Mouse (Mus musculus): ENCODE data around the gene Elovl4. TPM values are rescaled to one million over a fixed set of nuclear protein-coding genes. Genes with fewer than 3 reads are reported as not detected.

Gene Elovl4
- polyA plus RNA-seq, 1 experiment = 3.0 TPM

GRCm38 (mm10) chr9:83829896-83830295 lies 23.8 kb upstream of the Elovl4 start:
- WGBS = 42% methylated on average over 5 of the region's 5 CpGs
- Histone ChIP-seq H3K4me1 (replicated peaks; ENCODE audit: control insufficient read depth, insufficient read depth, low read length) (peaks cover 7% of the 10 kb centered on the region; the same call in 1 of the 2 replicates), H3K27me3 (ENCODE audit: control insufficient read depth, insufficient read depth, low read length) (no peaks in the 10 kb centered on the region), H3K27ac (ENCODE audit: control insufficient read depth, insufficient read depth, low read length) (no peak overlapping the region), H3K4me3 (ENCODE audit: control insufficient read depth, insufficient read depth, low read length) (no peak overlapping the region), H3K36me3 (ENCODE audit: control insufficient read depth, insufficient read depth, low read length) (no peaks in the 10 kb centered on the region)
- TF ChIP-seq CTCF (IDR thresholded peaks at IDR 0.05; ENCODE audit: borderline replicate concordance, control insufficient read depth, extremely low read depth, insufficient read depth, low read length, poor library complexity) = no peak
- no peak for TF ChIP-seq POLR2A (IDR thresholded peaks at IDR 0.05; ENCODE audit: control insufficient read depth, extremely low read depth, insufficient read depth, low read length, poor library complexity)
- peak; percentile 6 for DNase-seq

GRCm38 (mm10) chr9:83822925-83823324 lies 16.8 kb upstream of the Elovl4 start:
- no peaks in the 10 kb centered on the region for H3K36me3 ChIP-seq (ENCODE audit: control insufficient read depth, insufficient read depth, low read length)
- TF ChIP-seq CTCF (IDR thresholded peaks at IDR 0.05; ENCODE audit: borderline replicate concordance, control insufficient read depth, extremely low read depth, insufficient read depth, low read length, poor library complexity) (no peak), POLR2A (IDR thresholded peaks at IDR 0.05; ENCODE audit: control insufficient read depth, extremely low read depth, insufficient read depth, low read length, poor library complexity) (no peak)
- H3K27ac ChIP-seq (ENCODE audit: control insufficient read depth, insufficient read depth, low read length) = no peak overlapping the region
- H3K4me1 ChIP-seq (replicated peaks; ENCODE audit: control insufficient read depth, insufficient read depth, low read length) = no peaks in the 10 kb centered on the region
- 75% methylated on average over 5 of the region's 5 CpGs for WGBS
- H3K4me3 ChIP-seq (ENCODE audit: control insufficient read depth, insufficient read depth, low read length) = no peak overlapping the region
- no peaks in the 10 kb centered on the region for H3K27me3 ChIP-seq (ENCODE audit: control insufficient read depth, insufficient read depth, low read length)
- DNase-seq = no peak

- Histone ChIP-seq H3K4me1 (replicated peaks; ENCODE audit: control insufficient read depth, insufficient read depth, low read length) (no peaks in the 10 kb centered on the region), H3K36me3 (ENCODE audit: control insufficient read depth, insufficient read depth, low read length) (no peaks in the 10 kb centered on the region), H3K27me3 (ENCODE audit: control insufficient read depth, insufficient read depth, low read length) (no peaks in the 10 kb centered on the region), H3K4me3 (ENCODE audit: control insufficient read depth, insufficient read depth, low read length) (no peak overlapping the region), H3K27ac (ENCODE audit: control insufficient read depth, insufficient read depth, low read length) (no peak overlapping the region)
- TF ChIP-seq POLR2A (IDR thresholded peaks at IDR 0.05; ENCODE audit: control insufficient read depth, extremely low read depth, insufficient read depth, low read length, poor library complexity) (no peak), CTCF (IDR thresholded peaks at IDR 0.05; ENCODE audit: borderline replicate concordance, control insufficient read depth, extremely low read depth, insufficient read depth, low read length, poor library complexity) (no peak)
- no peak for DNase-seq
- WGBS = 94% methylated on average over 2 of the region's 2 CpGs
Measured at GRCm38 (mm10) chr9:83820976-83821375, 14.9 kb upstream of the Elovl4 start.

- H3K4me3 ChIP-seq (ENCODE audit: control insufficient read depth, insufficient read depth, low read length) = no peak overlapping the region
- H3K4me1 ChIP-seq (replicated peaks; ENCODE audit: control insufficient read depth, insufficient read depth, low read length) = no peaks in the 10 kb centered on the region
- H3K27ac ChIP-seq (ENCODE audit: control insufficient read depth, insufficient read depth, low read length) = no peak overlapping the region
- 91% methylated on average over 7 of the region's 7 CpGs for WGBS
- no peaks in the 10 kb centered on the region for H3K36me3 ChIP-seq (ENCODE audit: control insufficient read depth, insufficient read depth, low read length)
- no peak for TF ChIP-seq CTCF (IDR thresholded peaks at IDR 0.05; ENCODE audit: borderline replicate concordance, control insufficient read depth, extremely low read depth, insufficient read depth, low read length, poor library complexity)
- no peak for TF ChIP-seq POLR2A (IDR thresholded peaks at IDR 0.05; ENCODE audit: control insufficient read depth, extremely low read depth, insufficient read depth, low read length, poor library complexity)
- H3K27me3 ChIP-seq (ENCODE audit: control insufficient read depth, insufficient read depth, low read length) = no peaks in the 10 kb centered on the region
- DNase-seq = no peak
Measured at GRCm38 (mm10) chr9:83819188-83819587, 13.1 kb upstream of the Elovl4 start.

GRCm38 (mm10) chr9:83807562-83807961 lies 1.5 kb upstream of the Elovl4 start:
- Histone ChIP-seq H3K4me3 (ENCODE audit: control insufficient read depth, insufficient read depth, low read length) (no peak overlapping the region), H3K27me3 (ENCODE audit: control insufficient read depth, insufficient read depth, low read length) (peaks cover 10% of the 10 kb centered on the region; the same call in 1 of the 2 replicates), H3K4me1 (replicated peaks; ENCODE audit: control insufficient read depth, insufficient read depth, low read length) (peaks cover 10% of the 10 kb centered on the region), H3K36me3 (ENCODE audit: control insufficient read depth, insufficient read depth, low read length) (no peaks in the 10 kb centered on the region), H3K27ac (ENCODE audit: control insufficient read depth, insufficient read depth, low read length) (no peak overlapping the region)
- TF ChIP-seq POLR2A (IDR thresholded peaks at IDR 0.05; ENCODE audit: control insufficient read depth, extremely low read depth, insufficient read depth, low read length, poor library complexity) (no peak), CTCF (IDR thresholded peaks at IDR 0.05; ENCODE audit: borderline replicate concordance, control insufficient read depth, extremely low read depth, insufficient read depth, low read length, poor library complexity) (no peak)
- peak; percentile 45 for DNase-seq
- WGBS = 5% methylated on average over 2 of the region's 2 CpGs

GRCm38 (mm10) chr9:83805164-83805976 lies 707 bp downstream of the Elovl4 start:
- 3% methylated on average over 37 of the region's 37 CpGs for WGBS
- no peak for DNase-seq
- peaks cover 10% of the 10 kb centered on the region for H3K4me1 ChIP-seq (replicated peaks; ENCODE audit: control insufficient read depth, insufficient read depth, low read length)
- H3K36me3 ChIP-seq (ENCODE audit: control insufficient read depth, insufficient read depth, low read length) = no peaks in the 10 kb centered on the region
- peaks cover 10% of the 10 kb centered on the region; the same call in 1 of the 2 replicates for H3K27me3 ChIP-seq (ENCODE audit: control insufficient read depth, insufficient read depth, low read length)
- peak overlapping the region; percentile 35 for H3K4me3 ChIP-seq (ENCODE audit: control insufficient read depth, insufficient read depth, low read length)
- TF ChIP-seq CTCF (IDR thresholded peaks at IDR 0.05; ENCODE audit: borderline replicate concordance, control insufficient read depth, extremely low read depth, insufficient read depth, low read length, poor library complexity) (no peak), POLR2A (IDR thresholded peaks at IDR 0.05; ENCODE audit: control insufficient read depth, extremely low read depth, insufficient read depth, low read length, poor library complexity) (no peak)
- no peak overlapping the region for H3K27ac ChIP-seq (ENCODE audit: control insufficient read depth, insufficient read depth, low read length)
